Mouse (Mus musculus): ENCODE data around the gene Apba3. TPM values are rescaled to one million over a fixed set of nuclear protein-coding genes. Genes with fewer than 3 reads are reported as not detected.

Gene Apba3
- polyA plus RNA-seq, 1 experiment from 2014 or later: 63.3 TPM

- peak overlapping the region; percentile 79 for H3K4me3 ChIP-seq
- H3K4me2 ChIP-seq (replicated peaks): peak overlapping the region; percentile 91
- no peak overlapping the region for H3K27ac ChIP-seq
- 33% methylated on average over 8 of the region's 8 CpGs for WGBS
- peak overlapping the region; percentile 86 for H3K9ac ChIP-seq
- no peaks in the 10 kb centered on the region for H3K9me3 ChIP-seq
- ATAC-seq (ENCODE audit: low FRiP score, low read depth): no peak
- peaks cover 24% of the 10 kb centered on the region for H3K27me3 ChIP-seq
- H3K36me3 ChIP-seq: no peaks in the 10 kb centered on the region
- H3K4me1 ChIP-seq: peaks cover 49% of the 10 kb centered on the region
Observed at GRCm38 (mm10) chr10:81294442-81294841, 27.7 kb downstream of the Apba3 start.

- no peak for ATAC-seq (ENCODE audit: low FRiP score, low read depth)
- Histone ChIP-seq H3K36me3 (no peaks in the 10 kb centered on the region), H3K9ac (peak overlapping the region; percentile 86; the same call in 1 of the 2 replicates), H3K27ac (no peak overlapping the region), H3K4me3 (no peak overlapping the region), H3K4me2 (replicated peaks) (peak overlapping the region; percentile 91), H3K27me3 (peaks cover 17% of the 10 kb centered on the region), H3K4me1 (peaks cover 44% of the 10 kb centered on the region), H3K9me3 (no peaks in the 10 kb centered on the region)
- 81% methylated on average over 6 of the region's 6 CpGs for WGBS
Observed at GRCm38 (mm10) chr10:81295185-81295584, 28.4 kb downstream of the Apba3 start.

- H3K9ac ChIP-seq: no peak overlapping the region
- ATAC-seq (ENCODE audit: low FRiP score, low read depth): no peak
- no peak overlapping the region for H3K4me2 ChIP-seq (replicated peaks)
- no peaks in the 10 kb centered on the region; the same call in 1 of the 2 replicates for H3K36me3 ChIP-seq
- H3K4me1 ChIP-seq: peaks cover 32% of the 10 kb centered on the region
- 82% methylated on average over 6 of the region's 6 CpGs for WGBS
- H3K27me3 ChIP-seq: no peaks in the 10 kb centered on the region
- H3K9me3 ChIP-seq: no peaks in the 10 kb centered on the region
- peak overlapping the region; percentile 33; the same call in 1 of the 2 replicates for H3K27ac ChIP-seq
- no peak overlapping the region for H3K4me3 ChIP-seq
Observed at GRCm38 (mm10) chr10:81297246-81297645, 30.5 kb downstream of the Apba3 start.

GRCm38 (mm10) chr10:81297845-81298244 lies 31.1 kb downstream of the Apba3 start:
- H3K4me1 ChIP-seq: peaks cover 34% of the 10 kb centered on the region
- no peak for ATAC-seq (ENCODE audit: low FRiP score, low read depth)
- no peak overlapping the region for H3K4me3 ChIP-seq
- peak overlapping the region; percentile 33; the same call in 1 of the 2 replicates for H3K27ac ChIP-seq
- H3K27me3 ChIP-seq: no peaks in the 10 kb centered on the region
- H3K9me3 ChIP-seq: no peaks in the 10 kb centered on the region
- no peaks in the 10 kb centered on the region; the same call in 1 of the 2 replicates for H3K36me3 ChIP-seq
- H3K4me2 ChIP-seq (replicated peaks): no peak overlapping the region
- 54% methylated on average over 10 of the region's 10 CpGs for WGBS
- peak overlapping the region; percentile 35; the same call in 1 of the 2 replicates for H3K9ac ChIP-seq

GRCm38 (mm10) chr10:81298369-81299100 lies 31.8 kb downstream of the Apba3 start:
- Histone ChIP-seq H3K4me1 (peaks cover 40% of the 10 kb centered on the region), H3K4me2 (replicated peaks) (no peak overlapping the region), H3K9me3 (no peaks in the 10 kb centered on the region), H3K36me3 (no peaks in the 10 kb centered on the region; the same call in 1 of the 2 replicates), H3K9ac (no peak overlapping the region), H3K27ac (no peak overlapping the region), H3K27me3 (no peaks in the 10 kb centered on the region), H3K4me3 (no peak overlapping the region)
- 92% methylated on average over 17 of the region's 17 CpGs for WGBS
- ATAC-seq (ENCODE audit: low FRiP score, low read depth): no peak

- H3K4me1 ChIP-seq: peaks cover 28% of the 10 kb centered on the region
- WGBS: 86% methylated on average over 14 of the region's 14 CpGs
- no peak overlapping the region for H3K27ac ChIP-seq
Observed at GRCm38 (mm10) chr10:81299585-81300351, 33.0 kb downstream of the Apba3 start.

GRCm38 (mm10) chr10:81300352-81300907 lies 33.7 kb downstream of the Apba3 start:
- Histone ChIP-seq H3K4me2 (replicated peaks) (no peak overlapping the region), H3K36me3 (no peaks in the 10 kb centered on the region; the same call in 1 of the 2 replicates), H3K9me3 (no peaks in the 10 kb centered on the region), H3K9ac (peak overlapping the region; percentile 31; the same call in 1 of the 2 replicates), H3K4me1 (peaks cover 21% of the 10 kb centered on the region), H3K27me3 (no peaks in the 10 kb centered on the region), H3K27ac (no peak overlapping the region), H3K4me3 (no peak overlapping the region)
- no peak for ATAC-seq (ENCODE audit: low FRiP score, low read depth)
- 85% methylated on average over 9 of the region's 9 CpGs for WGBS

More at GRCm38 (mm10) chr10:81299585-81300351, 33.0 kb downstream of the Apba3 start:
- H3K9ac ChIP-seq: peak overlapping the region; percentile 31; the same call in 1 of the 2 replicates
- no peaks in the 10 kb centered on the region for H3K9me3 ChIP-seq
- no peaks in the 10 kb centered on the region; the same call in 1 of the 2 replicates for H3K36me3 ChIP-seq
- no peak overlapping the region for H3K4me2 ChIP-seq (replicated peaks)
- H3K4me3 ChIP-seq: no peak overlapping the region
- no peak for ATAC-seq (ENCODE audit: low FRiP score, low read depth)
- no peaks in the 10 kb centered on the region for H3K27me3 ChIP-seq

- no peak overlapping the region for H3K27ac ChIP-seq
- H3K4me1 ChIP-seq: peaks cover 17% of the 10 kb centered on the region
- H3K4me2 ChIP-seq (replicated peaks): no peak overlapping the region
- ATAC-seq (ENCODE audit: low FRiP score, low read depth): no peak
- no peaks in the 10 kb centered on the region for H3K9me3 ChIP-seq
- H3K9ac ChIP-seq: no peak overlapping the region
- no peaks in the 10 kb centered on the region for H3K27me3 ChIP-seq
- peaks cover 9% of the 10 kb centered on the region for H3K36me3 ChIP-seq
- 83% methylated on average over 9 of the region's 9 CpGs for WGBS
- no peak overlapping the region for H3K4me3 ChIP-seq
Observed at GRCm38 (mm10) chr10:81301321-81301720, 34.6 kb downstream of the Apba3 start.

GRCm38 (mm10) chr10:81302288-81302687 lies 35.5 kb downstream of the Apba3 start:
- no peak overlapping the region; the same call in 1 of the 2 replicates for H3K27ac ChIP-seq
- peak overlapping the region; percentile 40 for H3K9ac ChIP-seq

GRCm38 (mm10) chr10:81302781-81303218 lies 36.0 kb downstream of the Apba3 start:
- Histone ChIP-seq H3K4me1 (peaks cover 11% of the 10 kb centered on the region), H3K4me2 (replicated peaks) (no peak overlapping the region), H3K36me3 (peaks cover 24% of the 10 kb centered on the region), H3K27ac (no peak overlapping the region), H3K27me3 (no peaks in the 10 kb centered on the region), H3K9me3 (no peaks in the 10 kb centered on the region), H3K9ac (peak overlapping the region; percentile 31; the same call in 1 of the 2 replicates), H3K4me3 (no peak overlapping the region)
- no peak for ATAC-seq (ENCODE audit: low FRiP score, low read depth)
- 77% methylated on average over 14 of the region's 14 CpGs for WGBS

More at GRCm38 (mm10) chr10:81302288-81302687, 35.5 kb downstream of the Apba3 start:
- no peaks in the 10 kb centered on the region for H3K27me3 ChIP-seq
- H3K9me3 ChIP-seq: no peaks in the 10 kb centered on the region
- no peak for ATAC-seq (ENCODE audit: low FRiP score, low read depth)
- 73% methylated on average over 4 of the region's 4 CpGs for WGBS
- H3K4me1 ChIP-seq: peaks cover 16% of the 10 kb centered on the region
- 0 out of 2 replicates have a peak overlapping the region, but pooled peaks have one; percentile 9 for H3K4me2 ChIP-seq (replicated peaks)
- H3K36me3 ChIP-seq: peaks cover 18% of the 10 kb centered on the region
- no peak overlapping the region for H3K4me3 ChIP-seq

GRCm38 (mm10) chr10:81303258-81303657 lies 36.5 kb downstream of the Apba3 start:
- no peak overlapping the region for H3K4me2 ChIP-seq (replicated peaks)
- peaks cover 28% of the 10 kb centered on the region for H3K36me3 ChIP-seq
- peak overlapping the region; percentile 25; the same call in 1 of the 2 replicates for H3K9ac ChIP-seq
- no peak overlapping the region for H3K4me3 ChIP-seq
- H3K4me1 ChIP-seq: peaks cover 9% of the 10 kb centered on the region
- no peaks in the 10 kb centered on the region for H3K9me3 ChIP-seq
- H3K27me3 ChIP-seq: no peaks in the 10 kb centered on the region
- WGBS: 79% methylated on average over 10 of the region's 10 CpGs
- no peak for ATAC-seq (ENCODE audit: low FRiP score, low read depth)
- H3K27ac ChIP-seq: no peak overlapping the region; the same call in 1 of the 2 replicates

Data from limb, embryonic 13.5 days (tissue).